Mouse (Mus musculus) T-cell, adult 2 months (primary cell): ENCODE data around the gene Cplx2.

Experiments
- DNase-seq: peaks from one replicate; pipeline ENCODE4 v3.0.0; 2022; ENCODE audit warnings: low spot score

The Cplx2 gene

GRCm38 (mm10) chr13:54371049-54371386 is at the start of gene Cplx2:
Gene Cplx2 (plus strand): TSS chr13:54371349.
- no peak for DNase-seq

GRCm38 (mm10) chr13:54322396-54323306 is 48.5 kb upstream of the Cplx2 start:
- peak; percentile 8 for DNase-seq

GRCm38 (mm10) chr13:54323307-54324165 is 47.6 kb upstream of the Cplx2 start:
- DNase-seq, result no peak

- no peak for DNase-seq
These were observed 47.0 kb upstream of the Cplx2 start for GRCm38 (mm10) chr13:54324178-54324577.

GRCm38 (mm10) chr13:54325814-54326213 is 45.3 kb upstream of the Cplx2 start:
- DNase-seq, result no peak

- DNase-seq, result no peak
These were observed 44.3 kb upstream of the Cplx2 start for GRCm38 (mm10) chr13:54326686-54327447.

GRCm38 (mm10) chr13:54328029-54328428 is 43.1 kb upstream of the Cplx2 start:
- no peak for DNase-seq

- no peak for DNase-seq
These were observed 42.1 kb upstream of the Cplx2 start for GRCm38 (mm10) chr13:54328954-54329490.

- DNase-seq, result no peak
These were observed 39.1 kb upstream of the Cplx2 start for GRCm38 (mm10) chr13:54331825-54332675.

GRCm38 (mm10) chr13:54332921-54333477 is 38.1 kb upstream of the Cplx2 start:
- DNase-seq, result no peak

- no peak for DNase-seq
These were observed 34.1 kb upstream of the Cplx2 start for GRCm38 (mm10) chr13:54337058-54337457.

GRCm38 (mm10) chr13:54337541-54337940 is 33.6 kb upstream of the Cplx2 start:
- no peak for DNase-seq

- DNase-seq, result no peak
These were observed 32.3 kb upstream of the Cplx2 start for GRCm38 (mm10) chr13:54338815-54339214.

- no peak for DNase-seq
These were observed 25.1 kb upstream of the Cplx2 start for GRCm38 (mm10) chr13:54345885-54346647.

GRCm38 (mm10) chr13:54348011-54348410 is 23.1 kb upstream of the Cplx2 start:
- DNase-seq, result no peak

- no peak for DNase-seq
These were observed 21.9 kb upstream of the Cplx2 start for GRCm38 (mm10) chr13:54349126-54349759.

- DNase-seq, result no peak
These were observed 13.7 kb upstream of the Cplx2 start for GRCm38 (mm10) chr13:54357420-54357819.

GRCm38 (mm10) chr13:54359181-54359580 is 12.0 kb upstream of the Cplx2 start:
- no peak for DNase-seq

GRCm38 (mm10) chr13:54364686-54365085 is 6.5 kb upstream of the Cplx2 start:
- no peak for DNase-seq
